Mouse (Mus musculus): ENCODE measurements around the gene Cyfip1. TPM values are rescaled to one million over a fixed set of nuclear protein-coding genes. Genes with fewer than 3 reads are reported as not detected.
"Not testable (repeated sequence)": the region's sequence is repeated elsewhere in the genome, so short reads cannot be mapped to it uniquely, and the experiment has no call there.

The Cyfip1 gene
- polyA plus RNA-seq, 1 experiment from 2014 or later = 81.4 TPM

GRCm38 (mm10) chr7:55910356-55910755 lies 68.8 kb downstream of the Cyfip1 start:
- TF ChIP-seq EP300 (IDR thresholded peaks at IDR 0.05) (no peak), CTCF (IDR thresholded peaks at IDR 0.05) (no peak)
- Histone ChIP-seq H3K4me1 (ENCODE audit: insufficient read depth, low read depth, low read length) (no peaks in the 10 kb centered on the region), H3K27ac (ENCODE audit: low read length) (no peak overlapping the region), H3K4me2 (replicated peaks; ENCODE audit: low read depth, low read length) (no peak overlapping the region), H3K36me3 (ENCODE audit: insufficient read depth, low read length) (peaks cover 54% of the 10 kb centered on the region), H3K27me3 (replicated peaks; ENCODE audit: insufficient read depth, low read length) (no peaks in the 10 kb centered on the region), H3K9ac (replicated peaks; ENCODE audit: low read depth) (no peak overlapping the region), H3K9me3 (ENCODE audit: low read length) (no peaks in the 10 kb centered on the region), H3K4me3 (ENCODE audit: low read depth, low read length) (no peak overlapping the region)
- DNase-seq (ENCODE audit: low spot score) (no peak), ATAC-seq (no peak)
- WGBS = 61% methylated on average over 2 of the region's 2 CpGs

- TF ChIP-seq CTCF (IDR thresholded peaks at IDR 0.05) (no peak), EP300 (IDR thresholded peaks at IDR 0.05) (no peak)
- Histone ChIP-seq H3K27me3 (replicated peaks; ENCODE audit: insufficient read depth, low read length) (no peaks in the 10 kb centered on the region), H3K9me3 (ENCODE audit: low read length) (no peaks in the 10 kb centered on the region), H3K4me1 (ENCODE audit: insufficient read depth, low read depth, low read length) (no peaks in the 10 kb centered on the region), H3K4me2 (replicated peaks; ENCODE audit: low read depth, low read length) (no peak overlapping the region), H3K36me3 (ENCODE audit: insufficient read depth, low read length) (peaks cover 50% of the 10 kb centered on the region), H3K9ac (replicated peaks; ENCODE audit: low read depth) (no peak overlapping the region), H3K4me3 (ENCODE audit: low read depth, low read length) (no peak overlapping the region), H3K27ac (ENCODE audit: low read length) (no peak overlapping the region)
- no peak for ATAC-seq
- WGBS = 81% methylated on average over 8 of the region's 8 CpGs
- DNase-seq (ENCODE audit: low spot score) = no peak
These were observed 69.8 kb downstream of the Cyfip1 start for GRCm38 (mm10) chr7:55911371-55911770.

GRCm38 (mm10) chr7:55912118-55912517 lies 70.6 kb downstream of the Cyfip1 start:
- TF ChIP-seq EP300 (IDR thresholded peaks at IDR 0.05) (no peak), CTCF (IDR thresholded peaks at IDR 0.05) (no peak)
- Histone ChIP-seq H3K4me1 (ENCODE audit: insufficient read depth, low read depth, low read length) (no peaks in the 10 kb centered on the region), H3K36me3 (ENCODE audit: insufficient read depth, low read length) (peaks cover 50% of the 10 kb centered on the region), H3K4me2 (replicated peaks; ENCODE audit: low read depth, low read length) (no peak overlapping the region), H3K9ac (replicated peaks; ENCODE audit: low read depth) (no peak overlapping the region), H3K27ac (ENCODE audit: low read length) (no peak overlapping the region), H3K9me3 (ENCODE audit: low read length) (no peaks in the 10 kb centered on the region), H3K27me3 (replicated peaks; ENCODE audit: insufficient read depth, low read length) (no peaks in the 10 kb centered on the region), H3K4me3 (ENCODE audit: low read depth, low read length) (no peak overlapping the region)
- DNase-seq (ENCODE audit: low spot score) = no peak
- WGBS = 97% methylated on average over 5 of the region's 5 CpGs
- no peak for ATAC-seq

GRCm38 (mm10) chr7:55918365-55918764 lies 76.8 kb downstream of the Cyfip1 start:
- H3K36me3 ChIP-seq (ENCODE audit: insufficient read depth, low read length) = peaks cover 65% of the 10 kb centered on the region
- WGBS = 95% methylated on average over 11 of the region's 11 CpGs
- H3K4me2 ChIP-seq (replicated peaks; ENCODE audit: low read depth, low read length) = not testable (repeated sequence)

GRCm38 (mm10) chr7:55927262-55927661 lies 85.7 kb downstream of the Cyfip1 start:
- DNase-seq (ENCODE audit: low spot score) (no peak), ATAC-seq (no peak)
- peaks cover 44% of the 10 kb centered on the region for H3K36me3 ChIP-seq (ENCODE audit: insufficient read depth, low read length)
- 96% methylated on average over 4 of the region's 4 CpGs for WGBS
- H3K9ac ChIP-seq (replicated peaks; ENCODE audit: low read depth) = no peak overlapping the region
- H3K27ac ChIP-seq (ENCODE audit: low read length) = no peak overlapping the region
- no peaks in the 10 kb centered on the region for H3K9me3 ChIP-seq (ENCODE audit: low read length)
- H3K27me3 ChIP-seq (replicated peaks; ENCODE audit: insufficient read depth, low read length) = no peaks in the 10 kb centered on the region
- no peaks in the 10 kb centered on the region for H3K4me1 ChIP-seq (ENCODE audit: insufficient read depth, low read depth, low read length)
- no peak overlapping the region for H3K4me3 ChIP-seq (ENCODE audit: low read depth, low read length)
- H3K4me2 ChIP-seq (replicated peaks; ENCODE audit: low read depth, low read length) = no peak overlapping the region
- TF ChIP-seq CTCF (IDR thresholded peaks at IDR 0.05) = no peak
- TF ChIP-seq EP300 (IDR thresholded peaks at IDR 0.05) = no peak

More at GRCm38 (mm10) chr7:55918365-55918764, 76.8 kb downstream of the Cyfip1 start:
- peak; percentile 27 for DNase-seq (ENCODE audit: low spot score)
- not testable (repeated sequence) for ATAC-seq; H3K4me1 ChIP-seq (ENCODE audit: insufficient read depth, low read depth, low read length); H3K9me3 ChIP-seq (ENCODE audit: low read length); H3K9ac ChIP-seq (replicated peaks; ENCODE audit: low read depth); H3K4me3 ChIP-seq (ENCODE audit: low read depth, low read length); H3K27me3 ChIP-seq (replicated peaks; ENCODE audit: insufficient read depth, low read length); H3K27ac ChIP-seq (ENCODE audit: low read length)

- no peak overlapping the region for H3K4me3 ChIP-seq (ENCODE audit: low read depth, low read length)
- no peaks in the 10 kb centered on the region for H3K27me3 ChIP-seq (replicated peaks; ENCODE audit: insufficient read depth, low read length)
- no peak overlapping the region for H3K9ac ChIP-seq (replicated peaks; ENCODE audit: low read depth)
- no peak for TF ChIP-seq CTCF (IDR thresholded peaks at IDR 0.05)
- no peak for TF ChIP-seq EP300 (IDR thresholded peaks at IDR 0.05)
- H3K4me1 ChIP-seq (ENCODE audit: insufficient read depth, low read depth, low read length) = no peaks in the 10 kb centered on the region
- ATAC-seq (no peak), DNase-seq (ENCODE audit: low spot score) (no peak)
- H3K36me3 ChIP-seq (ENCODE audit: insufficient read depth, low read length) = peaks cover 33% of the 10 kb centered on the region; the same call in 1 of the 2 replicates
- WGBS = 74% methylated on average over 2 of the region's 2 CpGs
- H3K27ac ChIP-seq (ENCODE audit: low read length) = no peak overlapping the region
- no peak overlapping the region for H3K4me2 ChIP-seq (replicated peaks; ENCODE audit: low read depth, low read length)
- H3K9me3 ChIP-seq (ENCODE audit: low read length) = no peaks in the 10 kb centered on the region
These were observed 87.1 kb downstream of the Cyfip1 start for GRCm38 (mm10) chr7:55928649-55929048.

GRCm38 (mm10) chr7:55935025-55935424 lies 93.5 kb downstream of the Cyfip1 start:
- peaks cover 2% of the 10 kb centered on the region; the same call in 1 of the 2 replicates for H3K36me3 ChIP-seq (ENCODE audit: insufficient read depth, low read length)
- H3K9ac ChIP-seq (replicated peaks; ENCODE audit: low read depth) = no peak overlapping the region
- H3K27me3 ChIP-seq (replicated peaks; ENCODE audit: insufficient read depth, low read length) = no peaks in the 10 kb centered on the region
- 90% methylated on average over 2 of the region's 2 CpGs for WGBS
- ATAC-seq = no peak
- no peak overlapping the region for H3K27ac ChIP-seq (ENCODE audit: low read length)
- no peak overlapping the region for H3K4me3 ChIP-seq (ENCODE audit: low read depth, low read length)
- DNase-seq (ENCODE audit: low spot score) = no peak
- H3K4me2 ChIP-seq (replicated peaks; ENCODE audit: low read depth, low read length) = no peak overlapping the region
- TF ChIP-seq EP300 (IDR thresholded peaks at IDR 0.05) (no peak), CTCF (IDR thresholded peaks at IDR 0.05) (no peak)
- no peaks in the 10 kb centered on the region for H3K4me1 ChIP-seq (ENCODE audit: insufficient read depth, low read depth, low read length)
- no peaks in the 10 kb centered on the region for H3K9me3 ChIP-seq (ENCODE audit: low read length)
